Mouse (Mus musculus): Measurements from ENCODE around the gene Gnao1. TPM values are rescaled to one million over a fixed set of nuclear protein-coding genes. Genes with fewer than 3 reads are reported as not detected.

The Gnao1 gene
- polyA plus RNA-seq, 1 experiment from 2014 or later: 187 TPM

Small RNAs within 50 kb of the gene (microRNA-seq; reads per million reads assigned to microRNA genes)
- gene Gm24159: not detected

Other genes with a start within 250 kb of the Gnao1 start
- 63.5 and 64.4 TPM in 2 replicates for gene Amfr, start 202.9 kb downstream of the Gnao1 start, polyA plus RNA-seq (2015; fragmentation: Nextera tagmentation; extraction: Ambion mirVana)
- gene Nudt21, start 227.1 kb downstream of the Gnao1 start, polyA plus RNA-seq (2015; fragmentation: Nextera tagmentation; extraction: Ambion mirVana): 116 and 122 TPM in 2 replicates
- gene Ogfod1, start 227.2 kb downstream of the Gnao1 start, polyA plus RNA-seq (2015; fragmentation: Nextera tagmentation; extraction: Ambion mirVana): 16.7 and 20.8 TPM in 2 replicates

Data from forebrain, embryonic 16.5 days (tissue).